Mouse (Mus musculus) CD8-positive naive resting alpha-beta T cell, adult 2 months (primary cell): ENCODE results near the gene Zfp800.

Source experiments
- DNase-seq, 2 experiments: peaks; one replicate each; pipeline ENCODE4 v3.0.0; 2022; ENCODE audit warnings: low read depth in 2 of 2, low spot score in 2 of 2

Zfp800 gene

GRCm38 (mm10) chr6:28396853-28397457 is 850 bp downstream of the Zfp800 start:
- no peak for DNase-seq

- no peak for DNase-seq
Observed at GRCm38 (mm10) chr6:28396051-28396852, 1.6 kb downstream of the Zfp800 start.

- no peak for DNase-seq
Observed at GRCm38 (mm10) chr6:28389038-28389437, 8.8 kb downstream of the Zfp800 start.

- no peak for DNase-seq
Observed at GRCm38 (mm10) chr6:28385169-28385568, 12.6 kb downstream of the Zfp800 start.

DNA sequence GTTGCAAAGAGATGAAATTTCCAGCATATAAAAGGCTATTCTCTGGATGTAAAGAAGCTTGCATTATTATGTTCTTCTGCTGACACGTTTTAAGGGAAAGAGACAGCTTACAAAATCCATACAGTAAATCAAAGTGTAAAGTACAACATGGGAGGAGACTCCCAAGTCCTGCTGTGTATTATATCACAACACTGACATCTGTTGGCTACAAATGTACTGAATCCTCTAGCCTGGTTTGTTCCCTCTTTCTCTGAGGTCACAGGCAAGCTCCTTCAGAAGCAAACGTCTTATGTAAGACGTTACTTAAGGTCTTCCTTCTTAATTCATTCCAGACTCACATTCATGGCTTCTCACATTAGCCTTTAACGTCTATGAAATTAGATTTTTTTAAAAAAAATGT is 15.8 kb downstream of the Zfp800 start:
- DNase-seq = no peak

- DNase-seq = no peak
Observed at GRCm38 (mm10) chr6:28369966-28370683, 27.7 kb downstream of the Zfp800 start.

GRCm38 (mm10) chr6:28367575-28367974 is 30.2 kb downstream of the Zfp800 start:
- DNase-seq = no peak

- DNase-seq = peak; percentile 63 to 74
Observed at GRCm38 (mm10) chr6:28351066-28351465, 46.7 kb downstream of the Zfp800 start.

GRCm38 (mm10) chr6:28345677-28346076 is 52.1 kb downstream of the Zfp800 start:
- DNase-seq = no peak

DNA sequence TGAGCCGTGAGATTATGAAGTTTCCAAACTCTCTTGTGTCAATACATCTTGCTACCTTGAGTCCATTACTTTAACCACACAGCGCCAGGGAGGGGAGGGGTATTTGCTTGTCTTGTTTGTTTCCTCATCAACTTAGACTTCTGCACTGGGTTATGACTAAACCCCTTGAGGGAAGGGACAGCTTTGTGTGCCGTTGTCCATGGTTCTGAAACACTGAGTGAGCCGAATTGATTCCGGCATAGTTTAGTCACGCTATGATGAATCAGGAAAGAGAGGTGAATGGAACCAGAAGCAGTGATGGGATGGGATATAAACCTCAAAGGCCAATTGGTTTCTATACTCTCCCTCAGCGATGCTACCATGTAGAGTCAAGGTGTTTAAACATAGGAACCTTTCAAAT is 52.6 kb downstream of the Zfp800 start:
- DNase-seq = no peak

GRCm38 (mm10) chr6:28342863-28343262 is 54.9 kb downstream of the Zfp800 start:
- DNase-seq = no peak

GRCm38 (mm10) chr6:28341174-28341573 is 56.6 kb downstream of the Zfp800 start:
- no peak for DNase-seq

DNA sequence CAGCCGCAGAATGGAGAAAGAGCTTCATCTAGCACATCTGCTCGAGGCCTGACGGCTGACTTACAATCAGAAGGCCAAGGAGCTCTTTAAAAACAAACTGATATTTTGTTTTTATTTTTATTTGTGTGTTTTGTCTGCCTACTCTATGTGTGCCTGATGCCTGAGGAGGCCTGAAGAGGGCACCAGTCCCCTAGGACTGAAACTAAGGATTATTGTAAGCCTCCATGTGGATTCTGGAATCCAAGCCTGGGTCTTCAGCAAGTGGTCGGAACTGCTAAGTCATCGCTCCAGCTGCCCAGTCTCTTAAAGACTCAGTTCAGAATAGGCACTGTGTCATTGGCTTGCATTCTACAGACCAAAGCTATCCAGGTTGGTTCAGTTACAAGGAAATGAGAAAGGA is 58.4 kb downstream of the Zfp800 start:
- DNase-seq = no peak

- DNase-seq = no peak
Observed at GRCm38 (mm10) chr6:28333696-28334095, 64.1 kb downstream of the Zfp800 start.

DNA sequence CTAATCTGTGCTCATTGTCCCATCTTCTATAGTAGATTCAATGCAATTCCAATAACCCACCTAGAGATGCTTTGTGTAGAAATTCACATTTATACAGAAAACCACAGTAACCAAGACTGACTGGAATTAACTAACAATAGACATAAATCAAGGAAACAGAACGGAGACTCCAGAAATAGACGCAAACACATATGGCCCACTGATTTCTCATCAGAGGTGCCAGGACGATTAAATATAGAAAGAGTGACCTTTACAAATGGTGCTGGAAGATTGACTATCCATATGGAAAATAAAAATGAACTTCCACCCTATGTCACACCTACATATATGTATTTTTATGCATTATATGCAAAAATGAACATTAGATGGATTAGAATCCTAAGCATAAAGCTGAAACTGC is 65.3 kb downstream of the Zfp800 start:
- no peak for DNase-seq

DNA sequence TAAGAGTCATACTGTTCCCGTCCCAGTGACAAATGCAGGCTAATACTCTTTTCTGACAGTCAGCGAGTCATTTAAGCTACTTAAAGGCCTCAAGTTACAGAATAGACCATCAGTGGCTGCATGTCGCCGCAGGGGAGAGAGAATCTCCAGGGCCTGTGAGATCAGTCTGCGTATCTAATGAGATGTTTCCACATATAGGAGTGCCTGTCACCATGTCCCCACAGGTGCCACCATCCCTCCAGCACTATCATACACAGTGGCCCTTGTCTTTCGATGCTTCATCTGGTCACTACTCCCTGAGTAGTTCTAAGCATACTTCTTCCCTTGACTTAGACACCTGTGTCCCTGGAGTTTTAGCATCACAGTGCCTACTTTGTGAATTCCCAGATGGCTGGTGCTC is 68.0 kb downstream of the Zfp800 start:
- DNase-seq = no peak

- no peak for DNase-seq
Observed at GRCm38 (mm10) chr6:28329002-28329596, 68.7 kb downstream of the Zfp800 start.

- no peak for DNase-seq
Observed at GRCm38 (mm10) chr6:28326720-28327119, 71.1 kb downstream of the Zfp800 start.

- DNase-seq = peak; percentile 32 to 44
Observed at GRCm38 (mm10) chr6:28322399-28322798, 75.4 kb downstream of the Zfp800 start.

DNA sequence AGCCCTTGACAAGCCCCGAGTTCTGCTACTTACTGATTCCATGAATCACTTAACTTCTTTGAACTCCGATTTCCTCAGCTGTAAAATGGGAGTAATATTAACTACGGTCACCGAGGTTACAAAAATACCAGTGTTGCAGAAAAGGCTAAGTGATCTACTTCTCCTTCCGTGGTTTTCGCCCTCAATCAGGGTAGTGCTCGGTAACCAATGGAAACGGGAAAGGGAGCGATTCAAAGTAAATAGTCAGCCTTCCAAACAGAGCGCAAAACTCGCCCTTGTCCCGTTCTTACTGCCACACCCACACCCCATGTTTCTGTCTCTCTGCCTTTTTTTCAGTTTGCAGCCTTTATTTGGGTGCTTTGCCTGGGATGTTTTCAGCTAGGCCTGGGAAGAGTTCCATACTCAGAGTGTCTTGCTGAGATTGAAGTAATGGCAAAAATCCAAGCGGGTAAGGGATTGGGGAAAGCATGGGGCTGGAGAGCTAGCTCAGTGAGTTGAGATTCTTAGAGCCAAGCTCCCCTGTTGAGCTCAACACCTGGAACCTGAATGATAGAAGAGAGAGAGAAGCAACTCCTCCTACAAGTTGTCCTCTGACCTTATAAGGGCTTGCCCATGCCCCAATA is 78.0 kb downstream of the Zfp800 start:
- DNase-seq = no peak
